Mouse (Mus musculus): ENCODE data around the gene Slc4a1. TPM values are rescaled to one million over a fixed set of nuclear protein-coding genes. Genes with fewer than 3 reads are reported as not detected.
A peak's percentile ranks its signal among the peaks of the same experiment; 100 is the strongest.

The Slc4a1 gene
- polyA plus RNA-seq, 1 experiment from 2014 or later, result 34.5 TPM

GRCm38 (mm10) chr11:102319410-102319792 is 46.6 kb downstream of the Slc4a1 start, which contains the start of gene Ubtf:
Ubtf (minus strand) TSS chr11:102319742.
- Histone ChIP-seq H3K4me3 (peak within 1 kb of the TSS; percentile 100), H3K36me3 (peaks cover 15% of the 10 kb centered on the region), H3K4me1 (peaks cover 35% of the 10 kb centered on the region), H3K9me3 (replicated peaks) (no peaks in the 10 kb centered on the region), H3K27ac (peak within 1 kb of the TSS; percentile 100), H3K27me3 (ENCODE audit: low read depth, poor library complexity, severe bottlenecking) (no peaks in the 10 kb centered on the region)
- peak; percentile 83 for DNase-seq (ENCODE audit: low spot score)
- under 1% methylated on average over 25 of the region's 25 CpGs for WGBS

- peak; percentile 84 for DNase-seq (ENCODE audit: low spot score)
- under 1% methylated on average over 84 of the region's 84 CpGs for WGBS
- H3K36me3 ChIP-seq, result peaks cover 21% of the 10 kb centered on the region
- H3K4me1 ChIP-seq, result peaks cover 35% of the 10 kb centered on the region
- H3K4me3 ChIP-seq, result peak overlapping the region; percentile 100
- H3K27me3 ChIP-seq (ENCODE audit: low read depth, poor library complexity, severe bottlenecking), result no peaks in the 10 kb centered on the region
- no peaks in the 10 kb centered on the region for H3K9me3 ChIP-seq (replicated peaks)
- H3K27ac ChIP-seq, result peak overlapping the region; percentile 100
Observed at GRCm38 (mm10) chr11:102318576-102319409, 47.2 kb downstream of the Slc4a1 start.

DNA sequence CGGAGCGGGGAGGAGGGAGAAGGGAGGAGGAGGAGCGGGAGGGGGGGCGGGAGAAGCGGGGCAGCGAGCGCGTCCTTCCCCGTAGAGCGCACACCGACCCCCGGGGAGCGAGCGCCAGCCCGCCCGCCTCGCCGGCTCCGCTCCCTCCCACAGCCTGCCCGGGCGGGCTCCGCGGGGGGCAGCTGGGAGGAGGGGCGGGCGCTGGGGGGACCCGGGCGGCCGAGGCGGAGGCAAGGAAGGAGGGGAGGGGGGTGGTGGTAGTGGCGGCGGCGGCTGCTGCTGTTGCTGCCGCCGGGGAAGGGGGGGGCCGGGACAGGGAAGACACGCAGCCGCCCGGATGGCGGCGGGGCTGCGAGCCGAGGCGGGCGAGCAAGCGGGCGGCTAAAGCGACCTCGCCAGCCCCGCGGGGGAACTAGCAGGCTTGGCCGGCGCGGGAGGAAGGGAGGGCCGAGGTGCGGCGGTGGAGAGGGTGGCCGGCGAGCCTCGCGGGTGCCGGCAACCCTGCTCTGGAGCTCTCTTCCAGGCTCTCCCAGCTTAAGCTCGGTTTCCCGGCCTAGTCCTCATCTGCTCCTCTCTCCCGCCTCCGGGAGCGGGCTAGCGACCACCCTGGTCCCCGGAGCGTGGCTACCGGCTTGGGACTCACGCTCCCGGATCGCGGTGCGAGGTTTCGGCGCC is 48.0 kb downstream of the Slc4a1 start:
- Histone ChIP-seq H3K27me3 (ENCODE audit: low read depth, poor library complexity, severe bottlenecking) (no peaks in the 10 kb centered on the region), H3K4me1 (peaks cover 35% of the 10 kb centered on the region), H3K36me3 (peaks cover 28% of the 10 kb centered on the region), H3K4me3 (peak overlapping the region; percentile 100), H3K27ac (peak overlapping the region; percentile 100), H3K9me3 (replicated peaks) (no peaks in the 10 kb centered on the region)
- peak; percentile 87 for DNase-seq (ENCODE audit: low spot score)
- WGBS, result under 1% methylated on average over 50 of the region's 77 CpGs

DNA sequence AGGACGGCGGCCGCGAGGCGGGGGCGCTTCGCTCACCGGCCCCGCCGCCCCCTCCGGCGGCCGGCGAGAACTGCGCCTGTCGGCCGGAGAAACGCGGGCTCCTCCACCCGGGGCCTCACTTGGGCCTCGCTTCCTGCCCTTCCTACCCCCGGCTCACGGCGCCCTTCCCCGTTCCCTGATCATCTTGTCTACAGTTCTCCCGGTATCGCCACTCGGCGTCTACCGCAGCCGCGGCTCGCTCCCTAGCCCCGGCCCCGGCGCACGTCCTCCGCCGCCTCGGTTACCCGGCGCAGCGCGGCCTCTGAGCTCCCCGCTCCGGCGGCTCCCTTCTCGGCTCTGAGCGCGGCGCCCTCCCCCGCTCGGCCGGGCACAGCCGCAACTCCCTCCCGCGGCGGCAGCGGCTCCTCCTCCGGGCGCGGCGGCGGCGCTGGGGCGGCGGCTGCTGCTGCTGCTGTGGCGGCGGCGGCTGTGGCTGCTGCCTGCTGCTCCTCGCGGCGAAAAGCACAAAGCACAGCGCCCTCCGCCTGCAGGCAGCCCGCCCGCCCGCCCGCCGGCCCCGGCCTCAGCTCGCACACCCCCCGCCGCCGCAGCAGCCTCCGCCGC is 48.6 kb downstream of the Slc4a1 start:
- H3K4me1 ChIP-seq, result peaks cover 35% of the 10 kb centered on the region
- peak overlapping the region; percentile 100 for H3K4me3 ChIP-seq
- no peaks in the 10 kb centered on the region for H3K27me3 ChIP-seq (ENCODE audit: low read depth, poor library complexity, severe bottlenecking)
- H3K9me3 ChIP-seq (replicated peaks), result no peaks in the 10 kb centered on the region
- peak overlapping the region; percentile 100 for H3K27ac ChIP-seq
- WGBS, result under 1% methylated on average over 77 of the region's 87 CpGs
- DNase-seq (ENCODE audit: low spot score), result peak; percentile 80
- H3K36me3 ChIP-seq, result peaks cover 35% of the 10 kb centered on the region

DNA sequence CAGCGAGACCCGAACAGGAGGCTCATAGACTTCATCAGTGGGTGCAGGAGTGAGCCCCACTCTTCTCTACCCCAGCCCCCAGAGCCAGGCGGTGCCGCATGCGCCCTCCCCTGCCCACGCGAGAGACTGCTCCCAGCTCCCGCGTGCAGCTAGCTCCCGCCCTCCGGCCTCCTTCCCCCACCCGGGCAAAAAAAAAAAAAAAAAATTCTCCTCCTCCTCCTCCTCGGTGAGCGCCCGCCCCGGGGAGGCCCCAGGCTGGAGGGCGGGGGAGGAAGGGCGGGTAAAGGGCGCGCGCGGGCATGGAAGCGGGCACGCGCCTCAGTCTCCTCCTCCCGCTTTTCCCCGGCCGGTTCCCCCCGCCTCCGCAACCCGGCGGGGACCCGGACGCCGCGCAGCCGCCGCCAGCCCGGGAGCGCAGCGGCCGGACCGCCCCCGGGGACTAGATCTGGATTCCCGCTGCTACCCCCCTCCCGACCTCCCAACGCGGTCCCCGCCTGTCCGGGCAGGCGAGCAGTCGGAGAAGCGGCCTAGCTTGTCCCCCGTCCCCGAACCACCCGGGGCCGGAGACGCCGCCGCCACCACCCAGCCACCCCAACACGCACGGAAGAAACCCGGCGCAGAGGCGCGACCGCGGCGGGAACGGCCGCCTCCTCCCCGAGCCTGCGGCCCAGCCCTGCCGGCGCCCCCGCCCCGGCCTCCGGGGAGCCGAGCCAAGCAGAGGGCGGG is 49.3 kb downstream of the Slc4a1 start:
- Histone ChIP-seq H3K4me1 (peaks cover 39% of the 10 kb centered on the region), H3K27me3 (ENCODE audit: low read depth, poor library complexity, severe bottlenecking) (no peaks in the 10 kb centered on the region), H3K4me3 (peak overlapping the region; percentile 100), H3K36me3 (peaks cover 41% of the 10 kb centered on the region), H3K9me3 (replicated peaks) (no peaks in the 10 kb centered on the region), H3K27ac (peak overlapping the region; percentile 100)
- peak; percentile 90 for DNase-seq (ENCODE audit: low spot score)
- under 1% methylated on average over 67 of the region's 80 CpGs for WGBS

- WGBS, result 18% methylated on average over 14 of the region's 14 CpGs
- Histone ChIP-seq H3K36me3 (peaks cover 49% of the 10 kb centered on the region), H3K27ac (peak overlapping the region; percentile 100), H3K4me3 (peak overlapping the region; percentile 100), H3K4me1 (peaks cover 47% of the 10 kb centered on the region), H3K27me3 (ENCODE audit: low read depth, poor library complexity, severe bottlenecking) (no peaks in the 10 kb centered on the region), H3K9me3 (replicated peaks) (no peaks in the 10 kb centered on the region)
- DNase-seq (ENCODE audit: low spot score), result no peak
Observed at GRCm38 (mm10) chr11:102315690-102316571, 50.1 kb downstream of the Slc4a1 start.

DNA sequence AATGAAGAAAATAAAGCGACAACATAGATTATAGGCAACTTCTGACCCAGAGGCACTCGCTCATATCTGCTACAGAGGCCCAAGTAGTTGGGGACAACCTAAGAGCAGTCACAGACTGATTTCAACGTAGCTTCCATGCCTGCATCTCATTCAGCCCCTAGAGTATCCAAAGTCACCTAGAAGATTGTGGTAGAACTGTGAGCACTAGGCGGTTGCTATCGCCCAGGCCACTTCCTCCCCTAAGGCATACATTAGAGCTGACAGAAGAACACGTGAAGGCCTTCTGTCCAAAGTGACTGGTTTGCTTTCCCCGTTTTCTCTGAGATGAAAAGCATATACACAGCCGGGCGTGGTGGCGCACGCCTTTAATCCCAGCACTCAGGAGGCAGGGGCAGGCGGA is 51.7 kb downstream of the Slc4a1 start:
- H3K27me3 ChIP-seq (ENCODE audit: low read depth, poor library complexity, severe bottlenecking), result no peaks in the 10 kb centered on the region
- no peak overlapping the region for H3K27ac ChIP-seq
- WGBS, result 91% methylated on average over 12 of the region's 12 CpGs
- no peak for DNase-seq (ENCODE audit: low spot score)
- peaks cover 65% of the 10 kb centered on the region for H3K36me3 ChIP-seq
- peaks cover 52% of the 10 kb centered on the region for H3K4me1 ChIP-seq
- H3K9me3 ChIP-seq (replicated peaks), result no peaks in the 10 kb centered on the region
- no peak overlapping the region for H3K4me3 ChIP-seq

DNA sequence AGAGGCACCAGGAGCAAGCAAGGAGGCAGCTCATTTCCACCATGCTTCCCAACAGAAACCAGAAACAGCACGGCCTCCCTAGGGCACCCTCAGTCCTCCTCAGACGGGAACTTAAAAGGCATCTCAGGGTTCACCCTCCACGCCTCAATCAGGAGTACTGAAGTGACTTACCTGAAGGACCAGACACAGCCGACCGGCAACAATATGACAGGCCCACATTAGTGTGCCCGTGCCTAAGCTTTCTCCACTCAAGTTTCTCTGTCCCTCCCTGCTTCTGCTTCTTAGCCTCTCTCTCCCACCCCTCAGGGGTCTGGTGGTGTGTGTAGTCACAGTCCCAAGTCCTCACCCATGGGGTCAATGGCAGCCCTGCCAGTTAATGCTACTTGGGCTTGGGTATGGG is 53.4 kb downstream of the Slc4a1 start:
- Histone ChIP-seq H3K4me3 (no peak overlapping the region), H3K4me1 (peaks cover 56% of the 10 kb centered on the region), H3K9me3 (replicated peaks) (no peaks in the 10 kb centered on the region), H3K36me3 (peaks cover 83% of the 10 kb centered on the region), H3K27ac (no peak overlapping the region), H3K27me3 (ENCODE audit: low read depth, poor library complexity, severe bottlenecking) (no peaks in the 10 kb centered on the region)
- WGBS, result 88% methylated on average over 6 of the region's 6 CpGs
- DNase-seq (ENCODE audit: low spot score), result no peak

DNA sequence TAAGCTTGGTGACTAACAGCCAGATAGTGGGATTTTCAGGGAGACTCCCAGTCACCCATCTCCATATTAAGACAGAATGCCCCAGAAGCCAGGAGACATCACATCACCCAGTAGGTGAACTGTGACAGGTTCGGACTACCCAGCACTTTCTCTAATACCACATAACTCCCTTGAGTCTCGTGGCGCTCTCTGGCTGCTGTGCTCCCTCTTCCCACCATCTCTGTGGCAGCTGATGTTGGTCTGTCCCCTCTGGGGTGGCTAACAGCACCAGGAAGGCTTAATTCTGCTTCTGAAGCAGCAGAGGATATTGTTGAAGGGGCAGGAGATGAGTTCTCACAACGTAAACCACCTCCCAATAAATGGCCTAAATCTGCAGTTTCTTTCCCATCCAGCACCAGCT is 54.0 kb downstream of the Slc4a1 start:
- Histone ChIP-seq H3K27me3 (ENCODE audit: low read depth, poor library complexity, severe bottlenecking) (no peaks in the 10 kb centered on the region), H3K4me1 (peaks cover 55% of the 10 kb centered on the region), H3K9me3 (replicated peaks) (no peaks in the 10 kb centered on the region), H3K4me3 (no peak overlapping the region), H3K27ac (no peak overlapping the region), H3K36me3 (peaks cover 89% of the 10 kb centered on the region)
- no peak for DNase-seq (ENCODE audit: low spot score)
- 86% methylated on average over 4 of the region's 4 CpGs for WGBS

DNA sequence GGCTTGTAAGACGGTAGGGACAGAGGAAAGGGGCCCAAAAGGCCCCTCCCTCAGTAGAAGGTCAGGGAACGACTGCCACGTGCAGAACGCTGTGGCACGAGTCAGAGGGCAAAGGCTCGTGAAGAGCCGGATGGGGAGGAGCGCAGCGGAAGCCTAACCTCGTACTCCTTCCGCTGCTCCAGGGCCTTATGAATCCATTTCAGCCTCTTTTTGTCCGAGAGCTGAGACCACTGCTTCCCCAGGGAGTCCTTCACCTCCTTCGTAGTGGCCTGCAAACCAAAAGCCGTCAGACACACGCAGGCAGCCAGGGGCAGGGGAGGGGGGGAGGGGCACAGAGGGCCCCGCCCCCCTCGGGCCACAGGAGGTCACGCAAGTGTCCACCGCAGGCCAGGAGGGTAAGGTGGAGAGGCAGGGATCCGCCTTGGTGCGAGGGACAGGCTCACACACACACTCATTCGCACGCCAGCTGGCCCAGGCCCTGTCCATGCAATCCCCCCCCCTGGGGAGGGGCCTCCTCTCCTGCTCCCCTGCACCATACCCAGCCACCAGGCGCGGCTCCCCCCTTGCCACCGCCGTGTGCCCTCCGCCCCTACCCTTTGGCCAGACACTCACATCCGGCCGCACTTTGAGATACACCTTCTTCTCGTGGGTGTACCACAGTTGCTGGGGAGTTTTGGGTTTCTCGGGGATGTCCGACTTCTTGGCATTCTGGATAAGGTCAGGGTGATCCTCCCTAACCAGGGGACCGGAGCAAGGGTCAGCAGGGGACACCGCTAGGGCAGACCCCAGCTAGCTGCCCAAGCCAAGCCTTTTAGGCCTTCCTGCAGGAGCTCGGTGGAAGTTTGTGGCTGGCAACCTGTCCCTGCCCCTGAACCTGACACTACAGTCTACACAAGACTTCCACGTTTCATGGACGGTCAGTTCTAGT is 55.0 kb downstream of the Slc4a1 start:
- 39% methylated on average over 38 of the region's 38 CpGs for WGBS
- peak overlapping the region; percentile 47; the same call in 1 of the 2 replicates for H3K27ac ChIP-seq
- no peaks in the 10 kb centered on the region for H3K27me3 ChIP-seq (ENCODE audit: low read depth, poor library complexity, severe bottlenecking)
- peaks cover 45% of the 10 kb centered on the region for H3K4me1 ChIP-seq
- peak overlapping the region; percentile 20; the same call in 1 of the 2 replicates for H3K4me3 ChIP-seq
- no peak for DNase-seq (ENCODE audit: low spot score)
- H3K36me3 ChIP-seq, result peaks cover 98% of the 10 kb centered on the region
- H3K9me3 ChIP-seq (replicated peaks), result no peaks in the 10 kb centered on the region
